In the genomic region with DNA sequence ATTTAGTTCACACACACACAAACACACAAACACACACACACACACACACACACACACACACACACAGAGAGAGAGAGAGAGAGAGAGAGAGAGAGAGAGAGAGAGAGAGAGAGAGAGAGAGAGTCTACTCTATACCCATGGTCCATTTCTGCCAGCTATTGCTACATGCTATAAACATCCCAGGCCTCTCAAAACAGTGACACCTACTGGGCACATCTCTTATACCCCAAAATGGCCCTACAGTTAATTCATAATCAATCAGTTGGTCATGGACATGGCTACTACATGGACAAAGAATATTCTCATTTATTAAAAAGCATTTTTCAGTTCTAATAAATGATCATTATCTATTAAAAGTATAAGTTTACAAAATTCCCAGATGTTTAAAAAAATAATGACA, we compare ENCODE assay signal across 12 mouse cellular contexts.
DNase-seq lines count a peak whose midpoint lies in the region; ATAC-seq and TF ChIP-seq lines count a peak whose summit lies in the region.
"Had no signal": no experiment of that assay in that cellular context is flagged by ENCODE, and none has a peak within 500 bp of the region (broad histone marks: within the 10 kb centered on the region; RNA-seq: fewer than 3 reads in every experiment).

No protein-coding gene starts in this region.

- no peaks in the 10 kb centered on the region for H3K36me3 ChIP-seq in MEL (ENCODE audit: control insufficient read depth in 1 of 2, insufficient read depth in 2 of 2, low read length in 2 of 2)

- TF ChIP-seq RAD21 in MEL (IDR thresholded peaks at IDR 0.05; ENCODE audit: low read depth, low read length): peak; percentile 44

- no peak overlapping the region for H3K27ac ChIP-seq in layer of hippocampus, adult 2 months
- no peak overlapping the region for H3K27ac ChIP-seq in MEL (ENCODE audit: control insufficient read depth, low read depth, low read length)

- no peaks in the 10 kb centered on the region for H3K79me2 ChIP-seq in MEL (ENCODE audit: control insufficient read depth, insufficient read depth, low read length, poor library complexity)

- H3K9ac ChIP-seq in MEL (ENCODE audit: control insufficient read depth, low read depth, low read length, poor library complexity, severe bottlenecking): no peak overlapping the region

- DNase-seq in embryo, embryonic 10 days (ENCODE audit: low spot score): peak; percentile 32
- no peak for DNase-seq in embryo, embryonic 9.5 days (ENCODE audit: extremely low spot score)
- DNase-seq in layer of hippocampus, adult 2 months (ENCODE audit: low spot score in 2 of 2): no peak
- no peak for DNase-seq in layer of hippocampus, adult 9-11 months
- peak; percentile 17 for DNase-seq in MEL (ENCODE audit: low read depth, low spot score)
- DNase-seq in kidney, postnatal 4 days: peak; percentile 7 to 12
- DNase-seq in right cerebral cortex, postnatal 25 days: no peak
- DNase-seq: cerebellum, adult 9-11 months; spleen, adult 18-20 months had no signal

- no peak overlapping the region for H3K4me3 ChIP-seq in layer of hippocampus, adult 2 months
- H3K4me3 ChIP-seq in MEL (ENCODE audit: control insufficient read depth in 1 of 2, insufficient read depth in 1 of 2, low read depth in 2 of 2, low read length in 2 of 2): no peak overlapping the region
- H3K4me3 ChIP-seq: myocyte had no signal

- no peak for TF ChIP-seq POLR2A in MEL (IDR thresholded peaks at IDR 0.05; ENCODE audit: control insufficient read depth in 1 of 2, insufficient read depth in 1 of 2, low read depth in 1 of 2, low read length in 2 of 2, poor library complexity in 1 of 2)

- TF ChIP-seq EP300 in MEL (IDR thresholded peaks at IDR 0.05; ENCODE audit: low read depth in 1 of 2, low read length in 2 of 2): no peak

- ATAC-seq in erythroid progenitor cell, adult 5-6 weeks (replicated peaks; ENCODE audit: low FRiP score, poor library complexity, severe bottlenecking): no peak
- ATAC-seq: intestine, embryonic 16.5 days had no signal

- peak; percentile 58 for TF ChIP-seq CTCF in layer of hippocampus, adult 2 months (conservative IDR thresholded peaks at IDR 0.05)
- TF ChIP-seq CTCF in MEL (IDR thresholded peaks at IDR 0.05 in 2 of 3, conservative IDR thresholded peaks at IDR 0.05 in 1 of 3; ENCODE audit: control insufficient read depth in 1 of 3, insufficient read depth in 1 of 3, low read depth in 2 of 3, low read length in 3 of 3, poor library complexity in 1 of 3, severe bottlenecking in 1 of 3): peak in 1 of 3 experiments; percentile 49; a peak in 2 of 6 replicates

- no peaks in the 10 kb centered on the region for H3K9me3 ChIP-seq in MEL (replicated peaks; ENCODE audit: insufficient read depth, low read length)

- no peaks in the 10 kb centered on the region for H3K4me1 ChIP-seq in MEL (ENCODE audit: control insufficient read depth in 1 of 2, insufficient read depth in 2 of 2, low read length in 2 of 2)

- no peaks in the 10 kb centered on the region for H3K27me3 ChIP-seq in MEL (ENCODE audit: control insufficient read depth in 1 of 2, insufficient read depth in 2 of 2, low read length in 2 of 2)

TF ChIP-seq in MEL, 35 proteins besides CTCF, POLR2A, EP300 and RAD21:
- TF ChIP-seq MYC (IDR thresholded peaks at IDR 0.05; ENCODE audit: low read depth, low read length): no peak
- TF ChIP-seq TCF12 (IDR thresholded peaks at IDR 0.05; ENCODE audit: low read depth, low read length): no peak
- peak; percentile 40; the same call in 1 of the 2 replicates for TF ChIP-seq ZC3H11A (IDR thresholded peaks at IDR 0.05; ENCODE audit: low read depth, low read length)
- TF ChIP-seq ZKSCAN1 (IDR thresholded peaks at IDR 0.05; ENCODE audit: low read depth, low read length): no peak
- no peak for TF ChIP-seq ZNF384 (IDR thresholded peaks at IDR 0.05; ENCODE audit: low read depth, low read length)
- no peak for TF ChIP-seq HCFC1 (IDR thresholded peaks at IDR 0.05; ENCODE audit: low read depth, low read length)
- TF ChIP-seq SIN3A (IDR thresholded peaks at IDR 0.05; ENCODE audit: low read length): no peak
- TF ChIP-seq SMC3 (IDR thresholded peaks at IDR 0.05; ENCODE audit: low read depth, low read length): peak; percentile 64
- TF ChIP-seq NELFE (IDR thresholded peaks at IDR 0.05; ENCODE audit: low read depth, low read length): no peak

Comparison
In these comparisons a context has a peak if more than half of its experiments do, and no peak if none do; other contexts are left out.
1. DNase-seq: peak in embryo, embryonic 10 days (single experiment), MEL (single experiment) and kidney, postnatal 4 days (2 of 2); none in embryo, embryonic 9.5 days (single experiment), layer of hippocampus, adult 2 months (0 of 2), layer of hippocampus, adult 9-11 months (single experiment) and right cerebral cortex, postnatal 25 days (single experiment).